Mouse (Mus musculus): ENCODE results near the gene Nek9.

DNA sequence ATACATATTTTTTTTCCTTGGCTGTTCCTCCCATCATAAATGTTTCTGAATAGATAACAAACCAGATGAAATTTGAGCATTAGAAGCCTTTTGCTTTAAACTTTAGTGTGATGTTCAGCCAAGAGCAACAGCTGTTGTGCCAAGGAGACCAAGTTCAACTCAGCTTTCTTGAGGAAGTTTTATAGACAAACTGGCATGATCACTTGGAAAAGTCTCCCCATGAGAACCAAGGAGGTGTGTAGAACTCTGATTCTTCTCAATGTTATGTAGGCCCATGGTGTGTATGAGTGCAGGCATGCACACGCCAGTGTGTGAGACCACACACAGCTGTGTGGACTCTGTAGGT, 40.4 kb downstream of the Nek9 start:
- TF ChIP-seq CTCF (IDR thresholded peaks at IDR 0.05; ENCODE audit: low read depth, low read length), result no peak
- TF ChIP-seq POLR2A (IDR thresholded peaks at IDR 0.05; ENCODE audit: borderline replicate concordance, low read depth, low read length), result no peak

Measured in bone marrow macrophage, adult 2 months (primary cell).